Mouse (Mus musculus) kidney, adult 2 months (tissue): ENCODE data around the gene Cmss1.

Experiments
- CTCF ChIP-seq: fragments of 200-500 bp; conservative IDR thresholded peaks from 2 replicates; pipeline ENCODE4 v1.5.1; 2011; ENCODE audit warnings: low read depth, mild to moderate bottlenecking, control low read depth, low read length, moderate library complexity, mixed read lengths; ENCODE audit not compliant: insufficient read depth, insufficient read length
- POLR2A ChIP-seq: fragments of 200-500 bp; IDR thresholded peaks from one replicate; pipeline ENCODE4 v1.6.1; 2011; ENCODE audit warnings: low read depth, low read length, control low read depth

DNA sequence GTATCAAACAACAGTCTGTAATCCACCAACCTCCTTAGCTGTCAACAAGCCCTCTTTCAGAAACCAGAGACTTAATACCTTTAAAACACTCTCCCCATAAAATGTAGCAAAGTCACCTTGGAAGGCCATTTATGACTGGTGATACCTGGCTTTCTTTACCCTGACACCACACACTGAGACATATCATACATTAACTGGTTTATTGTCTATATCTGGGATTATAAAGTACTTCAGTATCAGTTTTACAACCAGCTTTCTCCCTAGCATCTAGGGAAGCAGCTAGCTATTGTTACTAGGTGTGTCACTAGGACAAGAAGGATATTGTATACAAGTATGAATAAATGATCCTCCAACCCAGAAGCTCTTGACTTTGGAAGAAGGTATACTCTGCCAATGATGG is 53.4 kb downstream of the Cmss1 start:
- TF ChIP-seq CTCF (no peak), POLR2A (no peak)
